Mouse (Mus musculus): ENCODE results near the gene 5031439G07Rik. TPM values are rescaled to one million over a fixed set of nuclear protein-coding genes. Genes with fewer than 3 reads are reported as not detected.

5031439G07Rik gene
- total and polyA plus RNA-seq, 2 experiments from 2014 or later = 28.9 to 112 TPM

DNA sequence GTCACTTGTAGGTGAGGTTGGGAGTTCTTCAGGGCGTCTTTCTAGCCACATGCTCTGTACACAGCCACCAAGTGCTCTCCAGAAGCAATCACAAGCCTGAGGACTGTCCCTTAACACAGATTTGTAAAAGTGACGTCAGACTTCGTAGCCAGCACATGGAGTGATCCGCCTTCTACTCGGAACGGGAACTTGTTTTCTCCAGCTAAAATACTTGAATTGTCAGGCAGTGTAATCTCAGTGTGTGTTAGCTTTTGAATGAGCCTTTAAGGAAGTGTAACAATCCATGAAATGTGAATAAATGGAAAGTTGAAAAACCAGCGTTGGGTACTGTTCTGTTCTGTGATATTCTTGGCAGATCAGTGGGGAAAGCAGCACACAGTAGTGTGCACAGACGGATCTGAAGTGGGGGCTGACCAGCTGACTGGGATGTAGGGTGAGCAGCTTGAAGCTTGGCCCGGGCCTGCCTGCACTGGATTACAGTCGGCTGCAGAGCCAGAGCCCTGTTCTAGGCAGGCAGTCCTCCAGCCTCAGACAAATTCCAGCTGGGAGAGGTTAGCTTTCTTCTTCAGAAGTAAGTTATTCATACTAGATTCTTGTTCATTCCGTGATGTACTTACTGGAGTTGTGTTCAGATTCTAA lies 45.6 kb downstream of the 5031439G07Rik start:
- no peaks in the 10 kb centered on the region for H3K27me3 ChIP-seq (ENCODE audit: insufficient read depth, low read length)
- no peaks in the 10 kb centered on the region for H3K4me1 ChIP-seq (ENCODE audit: insufficient read depth)
- no peak overlapping the region for H3K4me2 ChIP-seq (ENCODE audit: low read depth)
- no peak overlapping the region for H3K9ac ChIP-seq
- 41% methylated on average over 11 of the region's 11 CpGs for WGBS
- DNase-seq (peak; percentile 22), ATAC-seq (peak; percentile 82)
- H3K36me3 ChIP-seq (ENCODE audit: insufficient read depth) = peaks cover 53% of the 10 kb centered on the region
- TF ChIP-seq CTCF (IDR thresholded peaks at IDR 0.05; ENCODE audit: low read depth) = no peak
- no peak overlapping the region for H3K4me3 ChIP-seq (ENCODE audit: low read depth, low read length)
- H3K9me3 ChIP-seq (ENCODE audit: low read length) = no peaks in the 10 kb centered on the region
- peak overlapping the region; percentile 35; the same call in 1 of the 2 replicates for H3K27ac ChIP-seq (ENCODE audit: low read depth, low read length)

DNA sequence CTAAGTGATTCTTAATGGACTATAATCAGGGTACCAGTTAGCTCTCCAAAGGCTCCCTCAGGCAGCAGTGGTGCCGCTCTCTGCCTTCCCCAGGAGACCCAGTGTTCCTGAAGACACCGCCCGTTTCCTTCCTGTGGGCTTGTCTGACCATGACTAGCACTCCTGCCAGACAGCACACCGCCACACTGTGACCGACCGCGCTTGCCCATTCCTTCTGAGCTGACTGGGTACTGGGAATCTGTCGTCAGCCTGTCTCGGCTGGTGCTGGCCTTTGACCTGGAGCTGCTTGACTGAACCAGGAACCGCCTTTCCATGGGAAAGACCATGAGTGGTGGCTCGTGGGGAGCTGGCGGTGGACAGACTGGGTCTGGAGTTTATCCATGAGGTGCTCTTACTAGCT lies 48.2 kb downstream of the 5031439G07Rik start:
- H3K4me1 ChIP-seq (ENCODE audit: insufficient read depth) = no peaks in the 10 kb centered on the region
- WGBS = 78% methylated on average over 12 of the region's 12 CpGs
- peaks cover 65% of the 10 kb centered on the region for H3K36me3 ChIP-seq (ENCODE audit: insufficient read depth)
- no peak overlapping the region for H3K4me3 ChIP-seq (ENCODE audit: low read depth, low read length)
- TF ChIP-seq CTCF (IDR thresholded peaks at IDR 0.05; ENCODE audit: low read depth) = no peak
- no peaks in the 10 kb centered on the region for H3K27me3 ChIP-seq (ENCODE audit: insufficient read depth, low read length)
- no peak overlapping the region for H3K27ac ChIP-seq (ENCODE audit: low read depth, low read length)
- no peak overlapping the region for H3K4me2 ChIP-seq (ENCODE audit: low read depth)
- ATAC-seq = no peak
- no peak overlapping the region for H3K9ac ChIP-seq
- DNase-seq = no peak
- no peaks in the 10 kb centered on the region for H3K9me3 ChIP-seq (ENCODE audit: low read length)

DNA sequence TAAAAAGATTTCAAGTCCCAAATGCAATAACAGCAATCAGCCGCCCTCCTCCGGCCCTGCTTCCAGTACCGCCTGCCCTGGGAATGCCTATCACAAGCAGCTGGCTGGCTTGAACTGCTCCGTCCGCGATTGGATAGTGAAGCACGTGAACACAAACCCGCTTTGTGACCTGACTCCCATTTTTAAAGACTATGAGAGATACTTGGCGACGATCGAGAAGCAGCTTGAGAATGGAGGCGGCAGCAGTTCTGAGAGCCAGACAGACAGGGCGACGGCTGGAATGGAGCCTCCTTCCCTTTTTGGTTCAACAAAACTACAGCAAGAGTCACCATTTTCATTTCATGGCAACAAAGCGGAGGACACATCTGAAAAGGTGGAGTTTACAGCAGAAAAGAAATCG lies 53.5 kb downstream of the 5031439G07Rik start:
- no peak for DNase-seq
- no peak for ATAC-seq

DNA sequence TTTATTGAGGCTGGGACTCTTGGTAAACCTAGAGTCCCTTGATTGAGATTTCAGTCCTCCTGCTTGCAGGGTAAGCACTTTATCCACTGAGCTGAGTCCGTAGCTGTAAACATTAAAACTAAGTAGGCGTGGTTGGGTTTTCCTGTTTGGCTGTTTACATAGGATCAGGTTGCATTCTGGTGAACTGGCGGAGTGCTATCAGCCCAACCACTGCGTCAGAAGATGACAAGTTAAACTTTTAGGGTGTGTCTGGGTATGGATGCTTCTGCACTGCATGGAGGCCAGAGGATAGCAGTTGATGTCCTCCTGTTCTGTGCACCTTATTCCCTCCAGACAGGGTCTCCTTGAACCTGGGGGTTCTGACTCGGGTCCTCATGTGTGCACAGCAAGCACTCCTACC lies 56.0 kb downstream of the 5031439G07Rik start:
- no peak for DNase-seq
- no peak for ATAC-seq
- no peak for TF ChIP-seq CTCF (IDR thresholded peaks at IDR 0.05; ENCODE audit: low read depth)

More for the DNA sequence above, 53.5 kb downstream of the 5031439G07Rik start:
- no peaks in the 10 kb centered on the region for H3K9me3 ChIP-seq (ENCODE audit: low read length)
- H3K4me3 ChIP-seq (ENCODE audit: low read depth, low read length) = no peak overlapping the region
- H3K4me2 ChIP-seq (ENCODE audit: low read depth) = no peak overlapping the region
- no peak for TF ChIP-seq CTCF (IDR thresholded peaks at IDR 0.05; ENCODE audit: low read depth)
- 62% methylated on average over 16 of the region's 16 CpGs for WGBS
- peaks cover 89% of the 10 kb centered on the region for H3K36me3 ChIP-seq (ENCODE audit: insufficient read depth)
- no peak overlapping the region for H3K27ac ChIP-seq (ENCODE audit: low read depth, low read length)
- H3K9ac ChIP-seq = no peak overlapping the region
- no peaks in the 10 kb centered on the region for H3K27me3 ChIP-seq (ENCODE audit: insufficient read depth, low read length)
- no peaks in the 10 kb centered on the region for H3K4me1 ChIP-seq (ENCODE audit: insufficient read depth)

DNA sequence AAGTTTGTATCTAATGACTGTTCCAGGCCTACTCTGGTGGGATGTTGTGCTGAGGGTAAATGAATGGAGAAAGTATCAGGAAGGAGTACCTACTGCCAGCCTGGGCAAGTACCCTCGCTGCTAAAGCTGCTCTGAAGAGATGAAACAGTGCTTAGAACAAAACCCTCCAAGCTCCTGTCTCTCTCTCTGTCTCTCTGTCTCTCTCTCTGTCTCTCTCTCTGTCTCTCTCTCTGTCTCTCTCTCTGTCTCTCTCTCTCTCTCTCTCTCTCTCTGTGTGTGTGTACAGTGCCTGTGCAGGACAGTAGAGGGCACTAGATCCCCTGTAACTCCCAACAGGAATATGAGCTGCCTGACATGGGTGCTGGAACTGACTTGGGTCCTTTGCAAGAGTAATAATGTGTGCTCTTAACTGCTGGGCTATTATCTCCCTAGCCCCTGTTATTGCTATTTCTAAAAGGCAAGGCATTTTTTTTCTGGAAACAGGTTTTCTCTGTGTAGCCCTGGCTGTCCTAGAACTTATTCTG lies 62.8 kb downstream of the 5031439G07Rik start:
- WGBS = 67% methylated on average over 1 of the region's 1 CpGs
- DNase-seq (peak; percentile 31), ATAC-seq (no peak)
- Histone ChIP-seq H3K4me1 (ENCODE audit: insufficient read depth) (peaks cover 15% of the 10 kb centered on the region), H3K4me3 (ENCODE audit: low read depth, low read length) (no peak overlapping the region), H3K36me3 (ENCODE audit: insufficient read depth) (peaks cover 31% of the 10 kb centered on the region), H3K9me3 (ENCODE audit: low read length) (no peaks in the 10 kb centered on the region), H3K27ac (ENCODE audit: low read depth, low read length) (no peak overlapping the region), H3K9ac (no peak overlapping the region), H3K4me2 (ENCODE audit: low read depth) (peak overlapping the region; percentile 71), H3K27me3 (ENCODE audit: insufficient read depth, low read length) (no peaks in the 10 kb centered on the region)
- TF ChIP-seq CTCF (IDR thresholded peaks at IDR 0.05; ENCODE audit: low read depth) = peak; percentile 60

More for the DNA sequence above, 56.0 kb downstream of the 5031439G07Rik start:
- Histone ChIP-seq H3K36me3 (ENCODE audit: insufficient read depth) (peaks cover 88% of the 10 kb centered on the region), H3K4me2 (ENCODE audit: low read depth) (no peak overlapping the region), H3K27ac (ENCODE audit: low read depth, low read length) (no peak overlapping the region), H3K9ac (no peak overlapping the region), H3K27me3 (ENCODE audit: insufficient read depth, low read length) (no peaks in the 10 kb centered on the region), H3K9me3 (ENCODE audit: low read length) (no peaks in the 10 kb centered on the region), H3K4me1 (ENCODE audit: insufficient read depth) (no peaks in the 10 kb centered on the region), H3K4me3 (ENCODE audit: low read depth, low read length) (no peak overlapping the region)
- WGBS = 85% methylated on average over 5 of the region's 5 CpGs

DNA sequence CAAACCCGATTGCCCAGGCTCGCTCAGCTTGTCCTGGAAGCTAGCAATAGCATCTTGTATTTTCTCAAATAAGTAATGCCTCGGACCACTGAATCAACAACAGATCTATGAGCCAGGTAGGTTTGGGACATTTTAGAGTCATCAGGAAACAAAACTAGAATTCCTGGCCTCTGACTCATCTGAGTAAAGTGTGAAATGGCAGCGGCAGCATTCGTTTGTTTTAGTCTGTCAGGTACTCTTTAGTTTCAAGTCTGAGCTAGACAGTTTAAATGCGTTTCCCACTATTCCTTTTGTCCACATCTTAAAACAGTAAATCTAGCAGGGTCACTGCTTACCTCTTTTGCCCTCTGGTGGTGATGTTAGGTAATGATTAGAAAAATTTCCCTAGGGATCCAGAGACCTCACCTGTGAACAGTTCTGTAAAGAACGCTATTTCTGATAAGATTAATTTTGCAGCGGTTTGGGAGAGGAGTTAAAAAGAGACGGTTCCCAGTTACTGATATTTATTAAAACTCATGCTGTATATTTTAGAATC lies 63.5 kb downstream of the 5031439G07Rik start:
- Histone ChIP-seq H3K9me3 (ENCODE audit: low read length) (no peaks in the 10 kb centered on the region), H3K27me3 (ENCODE audit: insufficient read depth, low read length) (no peaks in the 10 kb centered on the region), H3K4me3 (ENCODE audit: low read depth, low read length) (peak overlapping the region; percentile 97), H3K27ac (ENCODE audit: low read depth, low read length) (no peak overlapping the region), H3K36me3 (ENCODE audit: insufficient read depth) (peaks cover 25% of the 10 kb centered on the region), H3K4me2 (ENCODE audit: low read depth) (peak overlapping the region; percentile 71), H3K4me1 (ENCODE audit: insufficient read depth) (peaks cover 15% of the 10 kb centered on the region), H3K9ac (peak overlapping the region; percentile 10; the same call in 1 of the 2 replicates)
- 13% methylated on average over 9 of the region's 9 CpGs for WGBS
- DNase-seq (peak; percentile 73), ATAC-seq (no peak)
- TF ChIP-seq CTCF (IDR thresholded peaks at IDR 0.05; ENCODE audit: low read depth) = peak; percentile 79

DNA sequence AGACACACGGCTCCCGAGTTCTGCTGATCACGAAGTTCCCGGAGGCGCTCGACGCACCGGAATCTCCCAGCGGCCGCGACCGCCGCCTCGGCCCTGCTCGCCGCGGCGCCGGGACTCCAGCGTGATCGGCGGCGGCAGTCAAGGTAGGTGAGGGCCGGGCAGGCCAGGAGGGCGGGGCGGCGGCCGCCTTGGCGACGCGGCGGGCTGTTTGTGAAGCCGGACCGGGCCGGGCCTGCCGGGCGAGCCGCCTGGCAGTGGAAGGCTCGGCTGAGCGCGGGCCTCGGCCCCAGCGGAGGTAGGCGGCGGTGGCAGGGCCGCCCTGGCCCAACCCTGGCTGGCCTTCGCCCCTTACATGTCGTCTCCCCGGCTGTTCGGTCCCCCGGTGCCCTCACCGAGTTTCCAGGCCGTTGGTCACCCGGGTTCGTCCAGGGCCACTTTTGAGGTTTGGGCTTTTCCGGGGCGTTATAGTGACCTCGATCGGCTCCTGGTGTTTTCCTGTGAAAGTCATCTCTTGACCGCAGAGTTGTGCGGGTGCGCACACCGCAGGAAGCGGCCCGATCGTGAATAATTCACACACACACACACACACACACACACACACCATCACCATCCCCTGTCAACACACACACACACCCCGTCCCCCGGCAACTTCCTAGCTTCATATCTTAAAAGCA lies 64.7 kb downstream of the 5031439G07Rik start:
- Histone ChIP-seq H3K27me3 (ENCODE audit: insufficient read depth, low read length) (no peaks in the 10 kb centered on the region), H3K9ac (peak overlapping the region; percentile 90), H3K9me3 (ENCODE audit: low read length) (no peaks in the 10 kb centered on the region), H3K4me2 (ENCODE audit: low read depth) (peak overlapping the region; percentile 71), H3K4me3 (ENCODE audit: low read depth, low read length) (peak overlapping the region; percentile 97), H3K27ac (ENCODE audit: low read depth, low read length) (peak overlapping the region; percentile 88), H3K4me1 (ENCODE audit: insufficient read depth) (peaks cover 15% of the 10 kb centered on the region), H3K36me3 (ENCODE audit: insufficient read depth) (peaks cover 12% of the 10 kb centered on the region)
- no peak for TF ChIP-seq CTCF (IDR thresholded peaks at IDR 0.05; ENCODE audit: low read depth)
- 4% methylated on average over 60 of the region's 68 CpGs for WGBS
- ATAC-seq (peak; percentile 62), DNase-seq (no peak)

Measured in forebrain, postnatal 0 days (tissue).